Mouse (Mus musculus) gastrocnemius, postnatal 4 days (tissue): ENCODE measurements around the gene 4931409K22Rik. TPM values are rescaled to one million over a fixed set of nuclear protein-coding genes. Genes with fewer than 3 reads are reported as not detected.

Source experiments
- DNase-seq, 2 experiments: peaks; one replicate each; pipeline ENCODE4 v3.0.0; 2021 to 2022; ENCODE audit warnings: low spot score in 2 of 2, mixed read lengths in 2 of 2
- microRNA-seq: library from miRNA; unstranded; fragments of <30 nt; microRNA quantifications from one replicate; pipeline ENCODE4 v1.2.0, GENCODE M21; 2021
- total RNA-seq, 2 experiments: library from RNA; stranded (reverse); gene quantifications; 2 replicates each; pipeline ENCODE4 v1.2.3; 2021

Gene 4931409K22Rik
- total RNA-seq, 2 experiments from 2014 or later, result not detected

- no peak for DNase-seq
Observed at GRCm38 (mm10) chr5:24500851-24501250, 55.8 kb downstream of the 4931409K22Rik start.

GRCm38 (mm10) chr5:24499113-24499512 lies 57.5 kb downstream of the 4931409K22Rik start:
- no peak for DNase-seq

- DNase-seq, result no peak
Observed at GRCm38 (mm10) chr5:24497526-24497925, 59.1 kb downstream of the 4931409K22Rik start.

- DNase-seq, result no peak
Observed at GRCm38 (mm10) chr5:24496756-24497155, 59.9 kb downstream of the 4931409K22Rik start.

- DNase-seq, result no peak
Observed at GRCm38 (mm10) chr5:24495019-24495418, 61.6 kb downstream of the 4931409K22Rik start.

Small RNA genes within 50 kb of the gene (microRNA-seq; reads per million reads assigned to microRNA genes)
- gene Mir671, result 120 reads per million, percentile 53 among the genes with 10 or more reads in this experiment

Other genes starting within 250 kb of the 4931409K22Rik start
- gene Kcnh2, start 205.2 kb downstream of the 4931409K22Rik start, total RNA-seq, result 10 to 100 TPM; 22.4 to 24.6 TPM
- 10 to 100 TPM; 10.4 to 11.7 TPM for gene Nos3, start 192.0 kb downstream of the 4931409K22Rik start, total RNA-seq
- gene Atg9b, start 164.7 kb downstream of the 4931409K22Rik start, total RNA-seq, result under 1 TPM; 0.67 to 0.86 TPM
- gene Abcb8, start 163.1 kb downstream of the 4931409K22Rik start, total RNA-seq, result 10 to 100 TPM; 48.0 to 51.9 TPM
- under 1 TPM; 0.22 to 0.52 TPM for gene Asic3, start 143.4 kb downstream of the 4931409K22Rik start, total RNA-seq
- gene Cdk5, start 133.3 kb downstream of the 4931409K22Rik start, total RNA-seq, result 10 to 100 TPM; 24.4 to 25.7 TPM
- 10 to 100 TPM; 40.3 to 42.6 TPM for gene Slc4a2, start 133.0 kb downstream of the 4931409K22Rik start, total RNA-seq
- gene Fastk, start 111.5 kb downstream of the 4931409K22Rik start, total RNA-seq, result 100 to 1,000 TPM; 129 to 132 TPM
- gene Tmub1, start 109.0 kb downstream of the 4931409K22Rik start, total RNA-seq, result 1 to 10 TPM; 6.7 to 7.0 TPM
- 10 to 100 TPM; 80.9 to 90.9 TPM for gene Agap3, start 104.6 kb downstream of the 4931409K22Rik start, total RNA-seq
- gene Gbx1, start 29.6 kb downstream of the 4931409K22Rik start, total RNA-seq, result under 1 TPM in 1 of 2 experiments, not detected in 1; 0.10 TPM
- gene Asb10, start 15.8 kb downstream of the 4931409K22Rik start, total RNA-seq, result 10 to 100 TPM; 32.8 to 34.8 TPM
- 10 to 100 TPM; 60.6 to 61.0 TPM for gene Abcf2, start 20.7 kb upstream of the 4931409K22Rik start, total RNA-seq
- 10 to 100 TPM; 34.4 to 36.7 TPM for gene Chpf2, start 29.9 kb upstream of the 4931409K22Rik start, total RNA-seq
- gene Smarcd3, start 67.6 kb upstream of the 4931409K22Rik start, total RNA-seq, result 100 to 1,000 TPM; 131 to 137 TPM
- gene Nub1, start 128.7 kb upstream of the 4931409K22Rik start, total RNA-seq, result 10 to 100 TPM; 29.1 to 29.2 TPM
- gene Wdr86, start 173.9 kb upstream of the 4931409K22Rik start, total RNA-seq, result 1 to 10 TPM; 2.1 to 2.3 TPM
- not detected for gene Crygn, start 201.2 kb upstream of the 4931409K22Rik start, total RNA-seq